Mouse (Mus musculus): ENCODE data around the gene Gm6899.

Gene Gm6899

GRCm38 (mm10) chr11:26593061-26594059 is at the start of gene Gm6899, which contains the start of gene Vrk2:
TSS of gene Gm6899 (plus strand) at chr11:26593241.
TSS of gene Vrk2 (minus strand) at chr11:26593999.
- DNase-seq: peak; percentile 33 to 38

- no peak for DNase-seq
Measured at GRCm38 (mm10) chr11:26551551-26551950, 41.5 kb upstream of the Gm6899 start.

DNA sequence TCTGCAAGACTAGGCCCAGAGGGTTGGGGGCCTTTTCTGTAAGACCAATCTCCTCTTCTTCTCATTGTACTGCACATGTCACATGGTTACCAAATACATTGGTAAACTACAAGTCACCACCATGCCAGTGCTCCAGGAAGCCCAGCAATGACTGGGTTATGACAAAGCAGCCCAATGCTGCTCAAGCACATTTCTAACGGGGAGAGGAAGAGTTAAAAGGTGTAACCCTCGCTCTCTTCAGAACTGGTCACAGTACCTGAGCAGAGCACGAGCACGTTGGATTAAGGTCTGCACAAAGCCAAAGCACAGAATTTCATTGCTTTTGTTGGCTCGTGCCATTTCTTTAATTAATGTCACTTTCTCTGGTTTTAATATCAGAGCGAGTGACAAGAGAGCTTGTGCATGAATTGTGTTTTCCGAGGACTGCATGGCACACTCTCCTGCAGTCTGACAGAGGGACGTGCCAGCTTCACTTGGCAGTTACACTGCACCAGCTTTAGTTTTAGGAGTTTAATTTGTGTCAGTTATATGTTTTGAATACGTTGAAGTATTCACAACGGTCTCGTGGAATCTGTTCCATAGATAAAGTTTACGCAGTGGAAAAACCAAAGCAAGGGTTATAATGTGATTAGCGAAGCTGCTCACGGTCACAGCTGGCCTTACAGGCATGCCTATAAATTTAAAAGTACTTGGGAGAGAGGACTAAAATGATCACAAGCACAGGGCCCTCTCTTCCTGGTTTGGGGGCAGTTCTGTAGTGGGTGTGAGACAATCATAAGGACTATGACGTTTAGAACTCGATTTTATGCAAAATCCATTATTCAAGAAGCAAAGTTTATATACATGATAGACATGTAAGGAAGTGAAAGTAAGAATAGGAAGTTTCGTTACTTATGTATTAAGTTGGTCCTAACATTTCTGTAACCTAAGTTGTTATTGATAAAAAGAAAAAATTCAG is 7.4 kb upstream of the Gm6899 start:
- peak in 1 of 2 experiments; percentile 44 for DNase-seq

DNA sequence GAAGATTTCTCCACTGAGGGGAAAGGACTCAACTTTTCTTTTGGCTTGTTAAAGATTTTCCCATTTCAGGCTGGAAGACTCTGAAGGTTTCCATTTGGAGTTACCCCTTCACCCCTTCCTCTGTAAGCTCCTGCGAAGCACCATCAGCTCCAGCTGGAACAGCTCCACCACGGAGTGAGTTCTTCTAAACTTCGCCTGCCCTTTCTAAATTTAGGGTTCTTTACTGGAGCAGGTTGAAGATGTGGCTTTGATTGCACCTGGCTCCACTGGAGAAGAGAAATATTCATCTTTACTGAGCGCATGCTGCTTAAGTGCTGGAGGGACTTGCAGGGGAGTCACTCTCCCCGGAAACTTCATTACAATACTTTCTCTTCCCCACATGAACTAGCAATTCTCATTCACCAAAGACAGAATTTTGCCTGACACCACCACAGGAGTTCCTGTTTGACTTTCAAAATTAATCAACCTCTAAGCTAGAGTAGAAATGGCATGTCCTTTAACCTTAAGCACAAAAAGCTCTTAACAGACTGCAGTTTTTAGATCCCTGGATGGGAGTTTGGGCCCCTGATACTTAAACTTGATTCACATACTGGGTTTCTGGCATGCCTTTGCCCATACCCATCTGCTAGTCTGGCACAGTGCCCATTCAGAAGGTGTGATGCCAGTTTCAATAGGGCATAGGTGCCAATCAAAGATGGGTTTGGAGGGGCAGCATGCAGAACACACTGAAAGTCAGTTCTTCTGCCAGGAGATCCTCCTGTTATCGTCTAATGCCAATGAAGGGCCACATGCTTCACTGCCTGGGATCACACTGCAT is 6.5 kb upstream of the Gm6899 start:
- DNase-seq: peak; percentile 93 to 95

DNA sequence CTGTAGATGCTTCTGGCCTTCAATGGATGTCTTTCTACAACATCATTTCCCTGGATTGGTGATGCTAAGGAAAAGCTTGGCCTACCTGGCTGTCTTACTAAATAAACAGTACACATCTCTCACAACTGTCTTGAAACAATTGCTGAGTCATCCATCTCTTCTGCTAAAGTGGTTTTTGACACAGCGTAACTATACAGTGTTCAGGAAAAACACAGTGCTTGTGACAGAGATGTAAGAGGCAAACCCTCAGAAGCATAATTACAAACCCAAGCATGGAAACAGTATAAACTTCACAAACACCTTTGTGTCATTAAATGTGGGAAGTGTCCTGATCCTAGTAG is 5.9 kb upstream of the Gm6899 start:
- no peak for DNase-seq

- no peak for DNase-seq
Measured at GRCm38 (mm10) chr11:26592395-26593053, 517 bp upstream of the Gm6899 start.

DNA sequence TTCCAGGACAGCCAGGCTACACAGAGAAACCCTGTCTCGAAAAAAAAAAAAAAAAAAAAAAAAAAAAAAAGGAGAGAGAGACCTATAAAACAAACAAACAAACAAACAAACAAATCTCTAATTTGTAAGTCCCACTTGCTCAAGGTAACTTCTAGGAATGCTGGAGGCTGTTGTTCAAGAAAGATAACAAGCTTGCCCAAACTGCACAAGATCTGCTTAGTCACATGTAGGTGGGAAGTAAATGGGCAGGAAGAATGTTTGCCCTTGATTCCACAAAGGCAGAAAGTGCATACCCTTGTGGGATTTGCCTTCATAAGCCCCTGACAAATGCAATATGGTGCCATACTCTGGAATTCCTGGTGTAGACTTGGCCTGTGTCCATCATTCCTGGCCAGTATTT is 1.4 kb downstream of the Gm6899 start:
- DNase-seq: no peak

DNA sequence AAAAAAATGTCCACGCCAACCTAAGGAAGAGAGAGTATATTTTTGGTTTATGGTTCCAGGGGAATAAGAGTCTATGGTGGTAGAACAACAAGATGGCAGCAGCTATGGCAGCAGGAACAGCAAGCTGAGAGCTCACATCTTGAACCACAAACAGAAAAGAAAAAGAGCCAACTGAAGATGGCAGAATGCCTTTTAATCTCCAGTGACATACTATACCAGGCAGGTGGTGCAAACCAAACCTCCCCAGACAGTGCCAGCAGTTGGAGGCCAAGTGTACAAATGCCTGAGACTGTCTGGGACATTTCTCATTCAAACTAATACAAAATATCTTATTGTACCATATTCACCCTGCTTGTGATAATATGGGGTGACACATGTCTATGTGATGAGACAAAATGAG is 3.1 kb downstream of the Gm6899 start:
- DNase-seq: no peak

DNA sequence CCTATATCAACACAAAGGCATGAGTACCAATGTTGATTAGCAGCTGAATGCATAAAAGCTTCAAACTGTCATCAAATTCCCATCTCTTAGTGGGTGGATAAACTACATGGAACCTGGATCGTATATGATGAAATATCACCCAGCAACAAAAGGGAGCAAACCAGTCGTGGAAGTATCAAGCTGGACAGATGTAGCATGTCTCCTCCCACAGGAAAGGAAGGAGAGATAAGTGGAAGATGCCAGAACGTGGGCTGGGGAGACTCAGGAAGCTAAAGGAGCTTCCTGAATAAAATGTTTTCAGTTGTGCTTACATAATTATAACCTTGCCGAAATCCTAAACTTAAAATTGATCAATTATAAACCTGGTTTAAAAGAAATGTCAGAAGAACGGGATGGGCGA is 4.1 kb downstream of the Gm6899 start:
- DNase-seq: no peak

DNA sequence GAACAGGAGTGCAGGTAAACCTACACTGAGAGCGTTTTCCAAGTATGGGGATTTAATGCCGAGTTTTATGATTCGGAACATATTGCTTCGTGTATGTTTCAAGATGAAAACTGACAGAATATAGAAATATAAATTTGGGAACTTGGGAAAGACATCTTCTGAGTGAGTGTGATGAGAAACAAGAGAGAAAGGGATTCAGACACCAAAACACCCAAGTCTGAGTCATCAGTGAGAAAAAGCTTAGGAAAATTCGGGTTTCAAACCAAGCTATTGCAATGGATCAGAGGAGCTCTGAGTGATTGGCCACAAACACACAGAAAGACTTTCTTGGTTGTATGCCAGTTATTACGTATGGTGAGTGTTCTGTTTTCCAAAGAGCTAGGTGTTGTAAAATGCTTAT is 4.7 kb downstream of the Gm6899 start:
- no peak for DNase-seq

DNA sequence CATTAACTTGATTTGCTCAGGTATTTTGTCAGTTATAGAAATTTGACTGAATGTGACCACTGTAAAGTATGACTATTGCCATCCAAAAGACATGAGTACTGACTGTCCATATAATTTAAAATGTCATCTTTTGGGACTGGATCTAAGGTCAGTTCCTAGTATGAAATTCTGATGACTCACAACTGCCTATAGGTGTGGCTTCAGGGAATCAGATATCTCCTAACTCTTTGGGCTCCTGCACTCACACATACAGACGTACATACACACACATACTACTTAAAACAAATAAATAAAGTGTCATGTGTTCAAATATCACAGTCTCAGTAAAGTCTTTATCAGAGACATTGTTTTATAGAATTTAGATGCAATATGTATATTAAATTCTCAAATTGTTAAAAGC is 5.8 kb downstream of the Gm6899 start:
- DNase-seq: no peak

- DNase-seq: no peak
Measured at GRCm38 (mm10) chr11:26600692-26601091, 7.7 kb downstream of the Gm6899 start.

DNA sequence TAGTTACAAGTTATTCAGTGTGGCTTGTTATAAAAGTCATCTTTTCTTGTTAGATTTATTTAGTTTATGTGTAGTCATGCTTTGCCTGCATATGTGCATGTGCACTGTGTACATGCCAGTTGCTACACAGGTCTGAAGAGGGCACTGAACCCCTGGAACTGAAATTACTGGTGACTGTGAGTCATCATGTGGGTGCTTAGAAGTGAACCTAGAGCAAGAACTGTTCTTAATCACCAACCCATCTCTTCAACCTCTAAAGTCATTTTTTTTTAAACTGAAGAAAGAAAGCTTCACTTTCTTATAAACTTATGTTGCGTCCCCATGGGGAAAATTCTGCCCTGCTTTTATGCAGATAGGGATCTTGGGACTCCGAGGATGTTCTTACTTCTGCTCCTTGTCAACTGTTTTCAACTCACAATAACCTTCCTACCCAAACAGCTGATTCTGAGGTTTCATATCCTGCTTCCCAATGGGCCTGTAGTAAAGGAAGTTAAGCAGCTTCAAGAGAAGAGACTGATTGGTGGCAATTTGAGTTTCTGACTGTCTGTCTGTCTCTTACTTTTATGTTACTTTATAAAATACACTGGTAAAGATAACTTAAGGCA is 8.6 kb downstream of the Gm6899 start:
- DNase-seq: no peak

DNA sequence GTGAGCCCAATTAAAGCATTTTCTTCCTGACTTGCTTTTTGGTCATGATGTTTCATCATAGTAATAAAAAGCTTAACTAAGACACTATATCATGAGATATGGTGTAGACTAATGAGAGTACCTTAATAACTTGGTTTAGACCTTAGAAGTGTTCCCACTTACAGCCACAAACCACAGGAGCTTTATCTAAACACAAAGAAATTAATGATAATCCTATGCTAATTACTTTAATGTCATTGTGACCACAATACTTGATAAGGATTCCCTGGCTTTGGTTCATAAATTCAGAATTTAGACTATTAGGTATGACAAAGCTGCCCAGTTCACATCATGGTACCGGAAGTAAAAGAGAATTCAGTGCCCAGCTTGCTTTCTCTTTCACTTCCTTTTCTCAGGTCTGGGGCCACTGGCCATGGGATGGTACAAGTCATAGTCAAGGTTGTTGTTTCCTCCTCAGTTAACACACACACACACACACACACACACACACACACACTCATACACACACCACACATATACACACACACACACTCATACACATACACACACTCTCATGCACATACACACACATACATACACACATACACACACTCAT is 11.1 kb downstream of the Gm6899 start:
- DNase-seq: no peak

GRCm38 (mm10) chr11:26608795-26609194 is 15.8 kb downstream of the Gm6899 start:
- DNase-seq: no peak

DNA sequence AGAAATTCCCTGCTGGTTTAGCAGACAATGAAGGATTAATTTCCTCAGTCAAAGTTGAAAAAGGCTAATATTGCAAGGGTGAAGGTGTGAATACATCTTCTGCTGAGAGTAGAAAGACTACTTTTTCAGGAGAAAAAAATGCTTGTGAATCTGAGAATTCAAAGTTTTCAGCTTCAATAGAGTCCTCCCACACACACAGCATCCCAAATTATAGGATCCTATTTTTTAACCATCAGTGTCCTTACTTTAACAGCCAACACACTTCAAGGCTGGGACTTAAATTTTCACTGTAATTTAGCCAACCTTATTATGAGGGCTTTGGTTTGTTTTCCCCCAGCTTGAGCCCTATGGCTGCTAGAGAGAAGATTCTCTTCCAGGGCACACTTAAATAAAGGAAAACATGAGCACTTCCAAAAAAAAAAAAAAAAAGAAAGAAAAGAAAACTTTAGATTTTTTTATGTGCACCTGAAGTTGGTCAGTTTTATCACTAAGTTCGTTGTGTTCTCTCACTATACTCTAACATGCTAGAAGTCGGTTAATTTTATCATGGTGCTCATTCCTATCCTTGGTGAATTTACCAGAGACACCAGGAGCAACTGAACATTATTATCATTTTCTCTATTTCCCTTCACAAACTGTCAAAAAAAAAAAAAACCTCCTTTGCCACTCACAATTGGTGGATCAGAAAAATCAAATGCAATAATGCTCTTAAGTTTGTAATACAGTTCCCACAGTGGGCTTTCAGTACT is 25.6 kb downstream of the Gm6899 start:
- DNase-seq: no peak

- DNase-seq: no peak
Measured at GRCm38 (mm10) chr11:26622727-26623126, 29.7 kb downstream of the Gm6899 start.

DNA sequence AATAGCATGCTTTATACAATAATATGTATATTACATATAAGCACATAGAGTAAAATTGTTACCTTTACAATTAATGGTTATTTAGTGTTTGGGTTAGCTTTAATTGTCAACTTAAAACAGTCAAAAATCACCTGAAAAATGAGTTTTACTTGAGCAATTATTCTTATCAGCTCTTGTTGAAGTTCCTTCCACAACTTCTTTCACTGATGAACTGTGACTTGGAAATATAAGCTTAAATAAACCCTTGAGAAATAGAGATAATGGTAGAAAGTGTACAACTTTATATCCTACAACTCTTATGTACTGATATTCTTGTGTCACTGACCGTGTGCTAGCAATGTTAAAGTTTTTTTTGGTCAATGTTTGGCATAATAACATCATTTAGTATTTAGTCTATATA is 43.2 kb downstream of the Gm6899 start:
- DNase-seq: no peak

DNA sequence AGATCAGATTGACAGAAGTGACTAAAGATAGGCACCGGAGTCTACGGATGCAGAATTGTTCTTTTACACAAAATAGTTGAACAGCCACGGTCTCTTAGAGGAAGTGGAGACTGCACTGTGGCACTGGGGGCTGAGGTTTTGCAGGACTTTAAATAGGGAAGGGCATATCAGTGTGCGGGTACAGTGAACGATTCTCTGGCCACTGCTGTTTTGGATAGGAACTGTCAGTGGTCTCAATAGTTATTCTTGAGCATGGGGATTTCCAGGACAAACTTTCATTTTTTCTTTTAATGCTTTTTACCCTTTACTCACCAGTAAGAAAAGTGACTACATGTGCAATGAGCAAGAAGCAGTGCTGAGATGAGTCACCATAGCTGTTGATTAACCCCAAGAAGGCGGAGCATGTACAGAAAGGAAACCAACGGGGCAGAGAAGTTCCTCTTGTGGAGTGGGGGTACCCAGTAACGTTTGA is 47.3 kb downstream of the Gm6899 start:
- no peak for DNase-seq

DNA sequence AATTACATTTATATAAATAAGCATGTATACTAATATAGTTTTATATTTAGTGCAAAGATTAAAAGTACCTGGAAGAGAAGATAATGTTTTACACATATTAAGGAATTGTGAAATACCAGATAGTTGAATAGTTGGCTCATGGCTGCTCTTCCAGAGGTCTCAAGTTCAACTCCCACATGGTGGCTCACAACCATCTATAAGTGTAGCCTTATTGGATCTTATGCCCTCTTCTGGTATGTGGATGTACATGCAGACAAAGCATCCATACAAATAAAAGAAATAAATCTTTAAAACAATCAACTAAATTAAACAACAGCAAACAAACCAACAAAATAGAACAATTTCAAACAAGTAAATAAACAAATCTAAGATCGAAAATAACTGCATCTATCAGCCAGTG is 49.1 kb downstream of the Gm6899 start:
- no peak for DNase-seq

Data from cerebellum, postnatal 14 days (tissue).